Mouse (Mus musculus) small intestine, adult 2 months (tissue): Measurements from ENCODE around the gene 6430550D23Rik.

Experiments
- CTCF ChIP-seq: fragments of 200-500 bp; IDR thresholded peaks from 2 replicates; pipeline ENCODE4 v1.5.1; 2012; ENCODE audit warnings: low read depth, mild to moderate bottlenecking, control low read depth, inconsistent platforms, low read length, moderate library complexity, mixed read lengths; ENCODE audit not compliant: insufficient replicate concordance, insufficient read length; ENCODE audit errors: extremely low read depth
- POLR2A ChIP-seq: fragments of 200-500 bp; IDR thresholded peaks from 2 replicates; pipeline ENCODE4 v1.6.1; 2012; ENCODE audit warnings: low read depth, mild to moderate bottlenecking, control low read depth, inconsistent platforms, low read length, moderate library complexity

GRCm38 (mm10) chr2:156042903-156043302 is 35.1 kb upstream of the 6430550D23Rik start:
- TF ChIP-seq CTCF (no peak), POLR2A (no peak)
